8 mouse cellular contexts compared by ENCODE assay signal in genomic region chr19:34636933-34637557, GRCm38 (mm10). TPM values are rescaled to one million over a fixed set of nuclear protein-coding genes. Genes with fewer than 3 reads are reported as not detected.
DNase-seq lines count a peak whose midpoint lies in the region; ATAC-seq lines count a peak whose summit lies in the region.

No protein-coding gene starts in this region.

- no peaks in the 10 kb centered on the region for H3K36me3 ChIP-seq in forebrain, embryonic 10.5 days (replicated peaks)
- no peaks in the 10 kb centered on the region for H3K36me3 ChIP-seq in liver, embryonic 13.5 days
- H3K36me3 ChIP-seq in neural tube, embryonic 11.5 days (ENCODE audit: control insufficient read depth, insufficient read depth, low read length) = no peaks in the 10 kb centered on the region

- intact Hi-C loops in heart, postnatal 25 days (cut with DNase I) = loop anchor here (1.0 to 5.0 kb wide), 4 partner anchors 89 to 393 kb away; no protein-coding TSS in a partner anchor

- no peak overlapping the region for H3K4me2 ChIP-seq in liver, embryonic 13.5 days
- no peak overlapping the region for H3K4me2 ChIP-seq in neural tube, embryonic 11.5 days (ENCODE audit: low read depth)

- H3K27me3 ChIP-seq in forebrain, embryonic 10.5 days (ENCODE audit: poor library complexity, severe bottlenecking) = no peaks in the 10 kb centered on the region
- H3K27me3 ChIP-seq in liver, embryonic 13.5 days = no peaks in the 10 kb centered on the region
- H3K27me3 ChIP-seq in neural tube, embryonic 11.5 days (ENCODE audit: control insufficient read depth, insufficient read depth, low read length) = no peaks in the 10 kb centered on the region

- no peak overlapping the region for H3K9ac ChIP-seq in liver, embryonic 13.5 days
- no peak overlapping the region for H3K9ac ChIP-seq in neural tube, embryonic 11.5 days (ENCODE audit: low read length)

- WGBS in forebrain, embryonic 10.5 days = 19% methylated on average over 3 of the region's 3 CpGs
- 4% methylated on average over 3 of the region's 3 CpGs for WGBS in liver, embryonic 13.5 days (ENCODE audit: insufficient replicate concordance)
- WGBS in neural tube, embryonic 11.5 days = 12% methylated on average over 3 of the region's 3 CpGs

- ATAC-seq in CD4-positive, CD25-positive, alpha-beta regulatory T cell, adult 4 months = peak; percentile 32
- peak; percentile 49; the same call in 1 of the 2 replicates for ATAC-seq in liver, embryonic 13.5 days (ENCODE audit: low read depth)
- ATAC-seq in neural tube, embryonic 11.5 days (ENCODE audit: insufficient read depth, low FRiP score, low TSS enrichment) = peak; percentile 60; the same call in 1 of the 2 replicates

- DNase-seq in adrenal gland, adult 8-10 months = peak; percentile 30
- DNase-seq in forebrain, embryonic 10.5 days (ENCODE audit: extremely low spot score, low spot score) = peak; percentile 50
- DNase-seq in heart, postnatal 25 days (ENCODE audit: low spot score) = peak; percentile 12
- DNase-seq in kidney, postnatal 36 days = peak; percentile 61 to 79
- no peak for DNase-seq in liver, embryonic 13.5 days
- peak; percentile 30 for DNase-seq in neural tube, embryonic 11.5 days (ENCODE audit: low spot score)
- peak; percentile 75 for DNase-seq in testis, postnatal 10 days (ENCODE audit: low spot score)

- no peaks in the 10 kb centered on the region for H3K9me3 ChIP-seq in forebrain, embryonic 10.5 days
- no peaks in the 10 kb centered on the region for H3K9me3 ChIP-seq in liver, embryonic 13.5 days (replicated peaks)
- no peaks in the 10 kb centered on the region for H3K9me3 ChIP-seq in neural tube, embryonic 11.5 days (ENCODE audit: control insufficient read depth, low read length)

- H3K4me1 ChIP-seq in forebrain, embryonic 10.5 days = no peaks in the 10 kb centered on the region
- H3K4me1 ChIP-seq in liver, embryonic 13.5 days (replicated peaks) = peaks cover 8% of the 10 kb centered on the region
- H3K4me1 ChIP-seq in neural tube, embryonic 11.5 days (ENCODE audit: control insufficient read depth, insufficient read depth, low read length) = no peaks in the 10 kb centered on the region

- no peak overlapping the region for H3K27ac ChIP-seq in forebrain, embryonic 10.5 days
- no peak overlapping the region for H3K27ac ChIP-seq in liver, embryonic 13.5 days
- no peak overlapping the region for H3K27ac ChIP-seq in neural tube, embryonic 11.5 days (ENCODE audit: low read depth, low read length)

- no peak overlapping the region for H3K4me3 ChIP-seq in forebrain, embryonic 10.5 days
- no peak overlapping the region for H3K4me3 ChIP-seq in liver, embryonic 13.5 days (replicated peaks)
- no peak overlapping the region for H3K4me3 ChIP-seq in neural tube, embryonic 11.5 days (ENCODE audit: low read depth, low read length)

RNA-seq across cellular contexts. Expression of gene Ifit1bl2, which starts 3.5 kb away (rescaled TPM):
- polyA plus RNA-seq in CD4-positive, CD25-positive, alpha-beta regulatory T cell, adult 4 months (2017; shearing (Covaris generic)) = 1 to 10 TPM; 1.8 to 2.1 TPM
- total RNA-seq in adrenal gland, adult 8-10 months (2022) = under 1 TPM; 0.14 to 0.34 (median 0.25) TPM
- not detected in 2 replicates for polyA plus RNA-seq in forebrain, embryonic 10.5 days (2016; fragmentation: Nextera tagmentation; extraction: Ambion mirVana)
- 1 to 10 TPM; 1.2 to 1.5 TPM for total RNA-seq in heart, postnatal 25 days (2021)
- polyA plus RNA-seq in liver, embryonic 13.5 days (2015; fragmentation: Nextera tagmentation; extraction: Ambion mirVana) = 0.02 and 0.03 TPM in 2 replicates
- polyA plus RNA-seq in neural tube, embryonic 11.5 days (2014; fragmentation: Nextera tagmentation; extraction: Ambion mirVana) = 0.11 TPM in 1 of 2 replicates, not detected in the other

RNA-seq across cellular contexts. Expression of gene Ifit1, which starts 3.6 kb away (rescaled TPM):
- 10 to 100 TPM; 60.3 to 70.1 TPM for polyA plus RNA-seq in CD4-positive, CD25-positive, alpha-beta regulatory T cell, adult 4 months (2017; shearing (Covaris generic))
- 1 to 10 TPM; 4.8 to 9.4 (median 6.0) TPM for total RNA-seq in adrenal gland, adult 8-10 months (2022)
- 0.11 TPM in 1 of 2 replicates, not detected in the other for polyA plus RNA-seq in forebrain, embryonic 10.5 days (2016; fragmentation: Nextera tagmentation; extraction: Ambion mirVana)
- total RNA-seq in heart, postnatal 25 days (2021) = 1 to 10 TPM; 1.4 TPM
- polyA plus RNA-seq in liver, embryonic 13.5 days (2015; fragmentation: Nextera tagmentation; extraction: Ambion mirVana) = 0.85 and 1.3 TPM in 2 replicates
- 0.11 TPM in 1 of 2 replicates, not detected in the other for polyA plus RNA-seq in neural tube, embryonic 11.5 days (2014; fragmentation: Nextera tagmentation; extraction: Ambion mirVana)

RNA-seq across cellular contexts. Expression of gene Ifit3b, which starts 29.3 kb away (rescaled TPM):
- 10 to 100 TPM in 1 of 2 experiments, 1 to 10 TPM in 1; 9.3 to 14.8 TPM for polyA plus RNA-seq in CD4-positive, CD25-positive, alpha-beta regulatory T cell, adult 4 months (2017; shearing (Covaris generic))
- total RNA-seq in adrenal gland, adult 8-10 months (2022) = 1 to 10 TPM; 2.6 to 7.4 (median 5.4) TPM
- polyA plus RNA-seq in forebrain, embryonic 10.5 days (2016; fragmentation: Nextera tagmentation; extraction: Ambion mirVana) = not detected in 2 replicates
- total RNA-seq in heart, postnatal 25 days (2021) = 1 to 10 TPM; 1.1 TPM
- polyA plus RNA-seq in liver, embryonic 13.5 days (2015; fragmentation: Nextera tagmentation; extraction: Ambion mirVana) = 0.38 and 0.58 TPM in 2 replicates
- not detected in 2 replicates for polyA plus RNA-seq in neural tube, embryonic 11.5 days (2014; fragmentation: Nextera tagmentation; extraction: Ambion mirVana)

RNA-seq across cellular contexts. Expression of gene Ifit1bl1, which starts 35.3 kb away (rescaled TPM):
- 100 to 1,000 TPM; 116 to 127 TPM for polyA plus RNA-seq in CD4-positive, CD25-positive, alpha-beta regulatory T cell, adult 4 months (2017; shearing (Covaris generic))
- 1 to 10 TPM in 2 of 4 experiments, under 1 TPM in 2; 0.98 to 1.2 (median 1.0) TPM for total RNA-seq in adrenal gland, adult 8-10 months (2022)
- polyA plus RNA-seq in forebrain, embryonic 10.5 days (2016; fragmentation: Nextera tagmentation; extraction: Ambion mirVana) = 0.09 TPM in 1 of 2 replicates, not detected in the other
- total RNA-seq in heart, postnatal 25 days (2021) = 1 to 10 TPM in 1 of 2 experiments, under 1 TPM in 1; 0.84 to 1.2 TPM
- polyA plus RNA-seq in liver, embryonic 13.5 days (2015; fragmentation: Nextera tagmentation; extraction: Ambion mirVana) = 0.17 and 0.19 TPM in 2 replicates
- 0.11 and 0.22 TPM in 2 replicates for polyA plus RNA-seq in neural tube, embryonic 11.5 days (2014; fragmentation: Nextera tagmentation; extraction: Ambion mirVana)

RNA-seq across cellular contexts. Expression of gene Ifit3, which starts 53.7 kb away (rescaled TPM):
- 10 to 100 TPM; 47.4 to 70.7 TPM for polyA plus RNA-seq in CD4-positive, CD25-positive, alpha-beta regulatory T cell, adult 4 months (2017; shearing (Covaris generic))
- total RNA-seq in adrenal gland, adult 8-10 months (2022) = 10 to 100 TPM in 2 of 4 experiments, 1 to 10 TPM in 2; 7.0 to 15.3 (median 9.9) TPM
- polyA plus RNA-seq in forebrain, embryonic 10.5 days (2016; fragmentation: Nextera tagmentation; extraction: Ambion mirVana) = 0.12 and 0.15 TPM in 2 replicates
- 1 to 10 TPM; 3.8 to 4.0 TPM for total RNA-seq in heart, postnatal 25 days (2021)
- 1.7 and 2.0 TPM in 2 replicates for polyA plus RNA-seq in liver, embryonic 13.5 days (2015; fragmentation: Nextera tagmentation; extraction: Ambion mirVana)
- 0.30 and 0.34 TPM in 2 replicates for polyA plus RNA-seq in neural tube, embryonic 11.5 days (2014; fragmentation: Nextera tagmentation; extraction: Ambion mirVana)

Comparison
In these comparisons a context has a peak if more than half of its experiments do, and no peak if none do; other contexts are left out.
1. RNA of gene Ifit1, which starts 3.6 kb away (polyA plus RNA-seq): 60.3 to 70.1 TPM in CD4-positive, CD25-positive, alpha-beta regulatory T cell, adult 4 months; 0.85 to 1.3 TPM in liver, embryonic 13.5 days, 0.11 TPM in neural tube, embryonic 11.5 days and 0.11 TPM in forebrain, embryonic 10.5 days; every median in the first group is over 10 times any median in the second.
2. Peak in every context shown above with its lines, with median percentiles within 50 percentile points of each other: ATAC-seq.